Mouse (Mus musculus) stomach, embryonic 15.5 days (tissue): ENCODE results near the gene Shb. TPM values are rescaled to one million over a fixed set of nuclear protein-coding genes. Genes with fewer than 3 reads are reported as not detected.

ENCODE experiments used
- ATAC-seq: fragments of 200-750 bp; cut with Nextera tagmentation; 2 replicates; pipeline ENCODE4 v1.8.0; 2017; ENCODE audit warnings: low read depth, moderate number of reproducible peaks, moderate TSS enrichment; ENCODE audit not compliant: insufficient read depth, low FRiP score
- H3K27ac ChIP-seq: fragments of 300-500 bp; sonication (generic); 2 replicates; pipeline ENCODE4 v1.5.1; 2015; ENCODE audit warnings: mild to moderate bottlenecking, inconsistent platforms
- H3K27me3 ChIP-seq: fragments of 300-500 bp; sonication (generic); replicated peaks from 2 replicates; pipeline ENCODE4 v1.6.1; 2015; ENCODE audit warnings: inconsistent platforms
- H3K36me3 ChIP-seq: fragments of 300-500 bp; sonication (generic); 2 replicates; pipeline ENCODE4 v1.6.1; 2015; ENCODE audit warnings: inconsistent platforms
- H3K4me1 ChIP-seq: fragments of 300-500 bp; sonication (generic); 2 replicates; pipeline ENCODE4 v1.6.1; 2015; ENCODE audit warnings: inconsistent platforms
- H3K4me2 ChIP-seq: fragments of 300-500 bp; sonication (generic); 2 replicates; pipeline ENCODE4 v1.6.1; 2015; ENCODE audit warnings: mild to moderate bottlenecking, inconsistent platforms
- H3K4me3 ChIP-seq: fragments of 300-500 bp; sonication (generic); replicated peaks from 2 replicates; pipeline ENCODE4 v1.5.1; 2015; ENCODE audit warnings: inconsistent platforms
- H3K9ac ChIP-seq: fragments of 300-500 bp; sonication (generic); 2 replicates; pipeline ENCODE4 v1.6.1; 2015; ENCODE audit warnings: inconsistent platforms
- H3K9me3 ChIP-seq: fragments of 300-500 bp; sonication (generic); 2 replicates; pipeline ENCODE4 v1.6.1; 2016; ENCODE audit warnings: inconsistent platforms
- WGBS: fragments of 180-500 bp; shearing (Covaris S2); methylation state at CpG from one replicate; pipeline ENCODE4 v1.1.7; 2015; 5-methylcytosine and 5-hydroxymethylcytosine counted together
- polyA plus RNA-seq: library from polyadenylated mRNA; unstranded; fragments of >200 nt; fragmentation: Nextera tagmentation; extraction: Ambion mirVana; gene quantifications from 2 replicates; pipeline ENCODE4 v1.2.1, GENCODE M21; 2015

Shb gene
- polyA plus RNA-seq, 1 experiment from 2014 or later = 5.8 TPM

DNA sequence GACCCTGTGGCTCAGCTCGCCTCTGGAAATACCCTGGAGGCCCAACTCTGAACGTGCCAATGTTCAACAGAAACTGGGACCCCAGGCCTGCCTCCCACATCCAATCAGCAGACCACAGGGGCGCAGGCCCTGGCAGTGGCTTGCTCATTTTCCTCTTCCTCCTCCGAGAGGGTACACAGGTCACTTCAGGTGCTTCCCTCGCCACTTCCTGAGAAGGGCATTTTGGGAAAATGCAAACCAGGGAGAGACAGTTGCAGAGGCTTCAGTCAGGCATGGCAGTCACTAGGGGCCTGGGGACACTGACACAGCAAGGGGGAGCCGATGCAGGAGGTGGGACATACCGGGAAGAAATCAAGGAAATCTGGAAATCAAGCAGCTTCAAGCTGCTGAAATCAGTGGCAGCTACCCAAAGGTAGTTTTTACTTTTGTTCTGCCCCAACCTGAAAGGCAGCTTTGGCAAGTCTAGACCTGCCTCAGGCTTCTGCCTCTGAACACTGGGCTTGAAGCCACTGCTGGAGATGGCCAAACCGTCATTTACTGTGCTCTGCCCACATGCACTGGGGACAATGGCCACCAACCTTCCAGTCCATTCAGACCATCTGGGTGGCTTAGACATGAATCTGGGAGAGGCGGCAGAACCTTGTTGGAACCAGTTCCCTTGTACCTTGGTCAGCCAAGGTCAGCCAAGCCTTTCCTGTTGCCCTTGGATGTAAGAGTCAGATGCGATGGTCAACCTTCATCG, 110.6 kb downstream of the Shb start:
- peaks cover 22% of the 10 kb centered on the region; the same call in 1 of the 2 replicates for H3K4me1 ChIP-seq
- no peak overlapping the region for H3K4me2 ChIP-seq
- no peak overlapping the region for H3K4me3 ChIP-seq
- peak overlapping the region; percentile 68 for H3K27ac ChIP-seq
- no peaks in the 10 kb centered on the region for H3K36me3 ChIP-seq
- no peaks in the 10 kb centered on the region for H3K9me3 ChIP-seq
- 74% methylated on average over 11 of the region's 11 CpGs for WGBS
- H3K27me3 ChIP-seq = no peaks in the 10 kb centered on the region
- ATAC-seq = no peak
- H3K9ac ChIP-seq = 0 out of 2 replicates have a peak overlapping the region, but pooled peaks have one; percentile 10

DNA sequence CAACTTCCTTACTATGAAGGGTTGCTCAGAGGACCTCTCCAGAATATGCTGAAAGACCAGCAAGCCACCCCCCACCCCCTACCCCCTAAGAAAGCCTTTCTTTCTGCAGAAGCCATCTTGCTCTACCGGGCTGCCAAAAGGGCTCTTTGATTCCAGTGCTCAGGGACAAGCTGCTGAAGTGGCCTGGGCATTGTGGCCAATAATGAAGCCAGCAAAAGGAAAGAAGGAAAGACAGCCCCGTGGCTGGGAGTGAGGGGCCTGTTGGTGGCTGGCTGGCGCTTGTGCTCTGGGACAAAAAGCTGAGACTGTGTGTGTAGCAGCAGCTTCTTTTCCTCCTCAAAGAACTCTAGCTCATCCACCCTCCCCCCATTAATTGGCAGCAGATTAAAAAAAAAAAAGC, 111.5 kb downstream of the Shb start:
- Histone ChIP-seq H3K9me3 (no peaks in the 10 kb centered on the region), H3K4me2 (no peak overlapping the region), H3K4me3 (no peak overlapping the region), H3K36me3 (no peaks in the 10 kb centered on the region), H3K9ac (no peak overlapping the region), H3K27me3 (no peaks in the 10 kb centered on the region), H3K27ac (no peak overlapping the region), H3K4me1 (peaks cover 22% of the 10 kb centered on the region; the same call in 1 of the 2 replicates)
- ATAC-seq = no peak
- 77% methylated on average over 3 of the region's 3 CpGs for WGBS

DNA sequence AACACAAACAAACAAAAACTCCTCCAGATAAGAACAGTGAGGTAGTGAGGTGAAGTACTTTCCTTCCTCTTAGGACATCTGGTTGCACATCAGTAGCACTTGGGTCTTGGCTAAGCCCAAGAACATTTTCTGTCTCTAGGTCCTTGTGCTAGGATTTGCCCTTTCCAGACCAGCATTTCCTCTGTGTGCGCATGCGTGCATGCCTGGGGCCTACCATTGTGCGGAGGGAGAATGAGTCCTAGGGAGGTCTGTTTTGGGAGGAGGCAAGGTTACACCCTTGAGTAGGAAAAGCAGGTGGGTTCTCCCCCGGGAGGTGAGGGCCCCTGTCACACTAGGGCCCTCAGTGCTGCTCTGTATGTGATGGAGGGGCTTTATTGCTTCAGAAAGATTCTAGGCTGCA, 113.2 kb downstream of the Shb start:
- ATAC-seq = no peak
- Histone ChIP-seq H3K27ac (no peak overlapping the region), H3K27me3 (no peaks in the 10 kb centered on the region), H3K4me3 (no peak overlapping the region), H3K36me3 (no peaks in the 10 kb centered on the region), H3K4me1 (peaks cover 21% of the 10 kb centered on the region; the same call in 1 of the 2 replicates), H3K4me2 (no peak overlapping the region), H3K9ac (no peak overlapping the region), H3K9me3 (no peaks in the 10 kb centered on the region)
- 85% methylated on average over 4 of the region's 4 CpGs for WGBS

DNA sequence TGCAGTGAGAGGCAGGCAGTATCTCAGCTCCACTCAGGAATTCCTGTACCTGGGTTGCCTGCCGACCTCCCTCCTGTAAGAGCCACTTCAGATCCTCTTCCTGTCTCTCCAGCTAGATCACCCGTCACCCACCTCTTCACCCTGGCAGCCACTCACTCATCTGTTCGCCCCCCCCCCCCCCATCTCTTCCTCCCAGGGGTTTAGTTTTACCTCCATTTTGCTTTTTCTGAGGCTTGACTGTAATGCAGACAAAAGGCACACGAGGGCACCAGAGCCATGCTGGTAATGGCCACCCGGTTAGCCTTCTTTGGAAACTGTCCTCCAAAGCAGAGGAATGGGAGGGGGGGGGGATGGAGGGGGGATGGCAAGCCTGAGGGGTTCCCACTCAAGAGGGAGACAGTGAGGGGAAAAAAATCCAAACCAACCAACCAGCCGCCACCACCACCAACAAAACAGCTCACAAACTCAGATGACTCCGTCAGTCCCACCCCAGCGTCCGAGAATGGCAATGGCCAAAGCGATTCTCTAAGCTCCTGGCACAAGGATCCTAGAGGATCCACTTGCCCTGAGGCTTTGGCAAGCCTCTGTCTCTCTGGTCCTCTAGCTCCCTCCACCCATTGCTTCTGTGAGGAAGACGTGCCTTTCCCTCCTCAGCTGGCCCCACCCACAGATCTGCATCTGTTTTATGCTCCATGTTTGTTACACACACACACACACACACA, 113.9 kb downstream of the Shb start:
- H3K27ac ChIP-seq = no peak overlapping the region
- no peaks in the 10 kb centered on the region for H3K36me3 ChIP-seq
- no peak overlapping the region for H3K9ac ChIP-seq
- peak overlapping the region; percentile 41; the same call in 1 of the 2 replicates for H3K4me2 ChIP-seq
- H3K4me1 ChIP-seq = peaks cover 14% of the 10 kb centered on the region; the same call in 1 of the 2 replicates
- no peaks in the 10 kb centered on the region for H3K27me3 ChIP-seq
- ATAC-seq = no peak
- WGBS = 22% methylated on average over 11 of the region's 11 CpGs
- no peak overlapping the region for H3K4me3 ChIP-seq
- no peaks in the 10 kb centered on the region for H3K9me3 ChIP-seq

DNA sequence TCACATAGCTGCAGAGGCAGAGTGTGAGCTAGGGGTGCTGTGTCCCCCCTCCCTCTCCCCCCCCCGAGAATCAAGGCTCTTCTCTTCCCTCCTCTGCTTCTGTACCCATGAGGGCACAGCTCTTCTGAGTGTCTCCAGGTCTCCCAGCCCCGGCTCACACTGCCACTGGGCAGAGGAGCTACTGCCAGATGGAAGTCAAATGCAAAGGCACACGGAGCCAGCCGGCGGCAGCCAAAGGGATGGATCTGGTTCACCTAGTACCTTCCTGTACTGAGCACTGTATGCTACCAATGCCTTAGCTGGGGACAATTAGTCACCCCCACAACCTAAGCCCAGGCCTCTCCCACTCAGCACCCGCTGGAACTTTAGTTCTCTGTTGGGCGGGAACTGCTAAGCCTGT, 116.0 kb downstream of the Shb start:
- no peaks in the 10 kb centered on the region for H3K9me3 ChIP-seq
- WGBS = 60% methylated on average over 7 of the region's 7 CpGs
- ATAC-seq = no peak
- H3K4me3 ChIP-seq = no peak overlapping the region
- H3K36me3 ChIP-seq = no peaks in the 10 kb centered on the region
- H3K27me3 ChIP-seq = no peaks in the 10 kb centered on the region
- no peak overlapping the region for H3K9ac ChIP-seq
- H3K4me2 ChIP-seq = no peak overlapping the region
- no peak overlapping the region for H3K27ac ChIP-seq
- H3K4me1 ChIP-seq = peaks cover 13% of the 10 kb centered on the region; the same call in 1 of the 2 replicates

DNA sequence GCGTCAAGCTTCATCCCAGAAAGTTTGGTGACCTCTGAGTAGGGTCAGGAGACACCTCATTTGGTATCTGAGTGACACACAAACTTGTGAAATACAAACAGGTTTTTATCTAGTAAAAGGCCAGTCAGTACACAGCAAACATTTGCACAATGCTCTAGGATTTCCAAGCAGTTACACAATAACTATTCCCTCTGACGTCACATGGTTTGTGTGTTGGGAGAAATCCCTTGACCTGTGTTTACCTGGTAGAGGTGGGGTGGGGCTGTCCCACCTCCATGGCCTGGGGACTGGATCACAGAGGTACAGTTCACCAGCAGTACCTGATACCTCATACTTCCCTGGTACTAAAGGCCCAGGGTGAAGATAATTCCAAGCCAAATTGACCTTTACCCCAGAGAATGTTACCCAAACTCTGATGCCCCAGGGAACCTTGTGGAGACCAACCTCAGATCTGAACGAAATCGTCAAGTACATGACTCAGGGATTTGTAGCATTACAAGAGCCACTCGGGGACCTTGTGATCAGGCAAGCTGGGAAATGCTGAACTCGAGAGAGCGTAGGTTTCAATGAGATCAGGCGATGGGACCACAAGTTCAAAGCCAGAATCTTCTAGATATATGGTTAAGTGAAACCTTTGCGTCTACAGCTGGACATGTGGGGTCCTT, 118.5 kb downstream of the Shb start:
- ATAC-seq = peak; percentile 19; the same call in 1 of the 2 replicates
- Histone ChIP-seq H3K9me3 (no peaks in the 10 kb centered on the region), H3K4me1 (no peaks in the 10 kb centered on the region), H3K36me3 (no peaks in the 10 kb centered on the region), H3K27me3 (no peaks in the 10 kb centered on the region), H3K27ac (no peak overlapping the region), H3K4me2 (no peak overlapping the region), H3K9ac (no peak overlapping the region), H3K4me3 (no peak overlapping the region)
- WGBS = 66% methylated on average over 9 of the region's 9 CpGs

DNA sequence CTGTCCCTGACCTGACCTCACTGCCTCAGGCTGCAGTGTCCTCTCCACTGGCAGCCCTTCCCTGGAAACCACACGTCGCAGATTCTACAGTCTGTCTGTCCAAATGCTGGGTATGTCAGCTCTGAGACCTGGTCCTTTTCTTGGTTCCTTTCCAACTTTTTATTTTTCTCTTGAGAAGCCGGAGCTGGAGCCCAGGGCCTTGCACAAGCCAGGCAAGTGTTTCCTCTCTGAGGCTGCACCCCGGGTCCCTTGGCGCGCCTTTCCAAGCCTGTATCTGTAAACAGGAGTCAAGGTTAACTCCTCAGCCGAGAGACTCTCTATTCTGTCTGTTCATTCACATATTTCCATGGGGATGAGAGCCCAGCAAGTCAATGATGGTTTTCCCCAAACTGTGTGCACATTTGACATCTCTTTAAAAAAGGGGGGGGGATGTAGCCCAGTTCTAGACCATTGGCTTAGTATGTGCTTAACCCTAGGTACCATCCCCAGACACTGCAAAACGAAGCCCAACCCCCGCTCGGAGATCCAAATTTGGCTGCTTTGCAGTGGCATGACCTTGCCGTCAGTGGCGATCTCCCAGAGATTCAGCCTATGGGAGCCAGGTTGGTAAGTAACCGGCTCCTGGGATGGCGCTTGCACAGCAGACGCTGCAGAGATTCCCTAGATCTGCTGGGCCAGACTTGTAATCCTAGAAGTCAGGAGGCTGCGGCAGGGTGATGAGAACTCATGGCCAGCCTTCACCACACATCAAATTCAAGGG, 119.7 kb downstream of the Shb start:
- no peaks in the 10 kb centered on the region for H3K36me3 ChIP-seq
- WGBS = 66% methylated on average over 16 of the region's 16 CpGs
- no peak overlapping the region for H3K27ac ChIP-seq
- no peaks in the 10 kb centered on the region for H3K9me3 ChIP-seq
- no peaks in the 10 kb centered on the region for H3K27me3 ChIP-seq
- H3K4me2 ChIP-seq = no peak overlapping the region
- peaks cover 2% of the 10 kb centered on the region; the same call in 1 of the 2 replicates for H3K4me1 ChIP-seq
- H3K9ac ChIP-seq = no peak overlapping the region
- H3K4me3 ChIP-seq = no peak overlapping the region
- no peak for ATAC-seq

DNA sequence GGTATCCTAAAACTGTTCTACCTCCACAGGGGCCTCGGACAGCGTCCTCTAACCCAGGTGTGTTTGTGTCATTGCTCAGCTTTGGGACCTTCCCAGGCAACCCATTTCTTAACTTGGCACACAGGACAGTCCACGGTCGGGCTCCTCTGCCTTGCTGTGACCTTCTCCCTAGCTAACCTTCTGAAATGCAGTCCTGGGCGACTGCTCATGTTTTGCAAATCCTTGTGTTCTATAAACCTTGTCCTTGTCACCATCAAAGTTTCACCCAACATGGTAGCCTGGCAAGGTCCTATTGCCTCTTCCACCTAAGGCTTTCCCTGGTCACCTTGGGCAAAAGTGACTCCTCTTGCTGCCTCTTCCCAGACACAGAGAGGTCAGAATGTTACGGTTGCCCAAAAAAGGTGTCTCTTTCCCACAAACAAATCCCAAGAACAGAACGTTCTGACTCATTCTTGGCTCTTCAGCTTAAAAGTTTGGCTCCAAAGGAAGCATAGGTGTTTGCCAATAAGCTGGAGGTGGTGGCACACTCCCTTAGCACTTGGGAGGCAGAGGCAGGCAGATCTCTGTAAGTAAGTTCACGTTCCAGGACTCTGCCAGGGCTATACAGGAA, 121.0 kb downstream of the Shb start:
- Histone ChIP-seq H3K4me3 (no peak overlapping the region), H3K27ac (no peak overlapping the region), H3K9ac (no peak overlapping the region), H3K4me2 (no peak overlapping the region), H3K36me3 (no peaks in the 10 kb centered on the region), H3K27me3 (no peaks in the 10 kb centered on the region), H3K9me3 (no peaks in the 10 kb centered on the region), H3K4me1 (peaks cover 14% of the 10 kb centered on the region)
- WGBS = 86% methylated on average over 8 of the region's 8 CpGs
- no peak for ATAC-seq

DNA sequence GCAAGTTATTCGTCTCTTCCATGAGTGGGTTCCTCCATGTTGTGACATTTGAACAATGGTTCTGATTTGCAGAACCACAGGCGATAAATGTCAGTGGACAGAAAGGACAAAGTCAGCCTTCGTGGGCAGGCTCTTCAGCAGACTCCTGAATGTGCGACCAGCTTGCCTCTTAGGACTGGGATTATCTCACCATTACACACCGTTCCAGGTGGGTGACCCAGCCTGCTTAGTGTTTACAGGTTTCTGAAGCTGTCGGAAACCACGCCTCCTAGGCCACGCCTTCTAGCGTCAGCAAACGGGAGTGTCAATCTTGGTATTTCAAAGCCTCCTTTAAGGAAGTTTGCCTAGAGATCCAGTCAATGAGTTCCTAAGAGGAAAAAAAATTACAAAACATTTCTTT, 123.0 kb downstream of the Shb start:
- no peaks in the 10 kb centered on the region for H3K27me3 ChIP-seq
- peak overlapping the region; percentile 88 for H3K4me2 ChIP-seq
- ATAC-seq = peak; percentile 64
- 2% methylated on average over 10 of the region's 10 CpGs for whole genome bisulfite sequencing
- no peaks in the 10 kb centered on the region for H3K36me3 ChIP-seq
- H3K9ac ChIP-seq = peak overlapping the region; percentile 24; the same call in 1 of the 2 replicates
- no peaks in the 10 kb centered on the region for H3K9me3 ChIP-seq
- H3K4me1 ChIP-seq = peaks cover 20% of the 10 kb centered on the region
- peak overlapping the region; percentile 91 for H3K4me3 ChIP-seq
- H3K27ac ChIP-seq = peak overlapping the region; percentile 91

DNA sequence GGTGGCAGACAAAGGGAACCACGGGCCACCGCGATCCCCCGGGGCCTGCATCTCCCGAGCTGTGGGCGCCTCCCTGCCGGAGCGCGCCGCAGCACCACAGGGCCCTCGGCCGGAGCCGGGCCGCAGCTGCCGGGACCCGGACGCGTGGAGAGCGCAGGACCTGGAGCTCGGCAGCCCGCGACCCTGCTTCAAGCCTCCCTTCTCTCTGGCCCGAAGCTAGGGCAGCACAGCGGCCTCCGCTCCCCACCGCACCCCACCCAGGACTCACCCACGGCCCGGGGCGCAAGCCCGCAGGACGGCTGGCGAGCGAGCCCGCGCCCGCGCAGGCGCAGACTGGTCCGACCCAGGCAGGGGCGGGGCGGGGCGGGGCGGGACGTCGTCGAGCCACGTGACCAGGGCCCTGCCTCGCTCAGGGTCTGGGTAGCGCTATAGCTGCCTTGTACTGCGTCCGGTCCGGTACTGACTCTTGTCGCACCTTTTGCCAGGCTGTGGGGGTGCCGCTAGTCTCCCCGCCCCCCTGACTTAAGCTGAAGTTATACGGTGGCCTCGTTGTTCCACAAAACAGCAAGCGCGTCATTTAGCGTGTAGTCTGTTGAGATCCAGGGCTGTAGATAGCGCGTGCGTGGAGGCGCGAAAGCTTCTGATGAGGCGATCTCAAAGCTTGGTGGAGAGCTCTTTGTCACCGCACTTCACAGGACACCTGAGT, 123.7 kb downstream of the Shb start, which contains the start of gene Slc25a51:
Gene Slc25a51, minus strand, starts transcription at position 340 of the 706 bp plus-strand sequence.
- H3K4me2 ChIP-seq = peak within 1 kb of the TSS; percentile 88
- H3K4me1 ChIP-seq = peaks cover 20% of the 10 kb centered on the region
- H3K27ac ChIP-seq = peak within 1 kb of the TSS; percentile 91
- H3K4me3 ChIP-seq = peak within 1 kb of the TSS; percentile 91
- no peaks in the 10 kb centered on the region for H3K27me3 ChIP-seq
- H3K36me3 ChIP-seq = peaks cover 7% of the 10 kb centered on the region; the same call in 1 of the 2 replicates
- H3K9ac ChIP-seq = peak within 1 kb of the TSS; percentile 93
- WGBS = under 1% methylated on average over 64 of the region's 67 CpGs
- ATAC-seq = peak; percentile 94
- no peaks in the 10 kb centered on the region for H3K9me3 ChIP-seq
